Mouse (Mus musculus): ENCODE measurements at regions not wholly inside any gene's neighbourhood (a gene's known extent, or its start where the extent isn't known, plus 50 kb on each side); places are given as distances from the start of the nearest gene placed in this dataset.

GRCm38 (mm10) chr12:79905828-79906737, 206.7 kb downstream of the Zfp36l1 start:
- Histone ChIP-seq H3K27me3 (ENCODE audit: control insufficient read depth, insufficient read depth, low read length) (no peaks in the 10 kb centered on the region), H3K36me3 (ENCODE audit: control insufficient read depth, insufficient read depth, low read length) (no peaks in the 10 kb centered on the region), H3K4me1 (ENCODE audit: control insufficient read depth, insufficient read depth, insufficient read length) (peaks cover 14% of the 10 kb centered on the region; the same call in 1 of the 2 replicates), H3K4me3 (ENCODE audit: extremely low read depth, insufficient read depth, insufficient read length) (no peak overlapping the region), H3K27ac (ENCODE audit: insufficient read depth, low read length) (peak overlapping the region; percentile 58)
- 65% methylated on average over 10 of the region's 10 CpGs for WGBS
- no peak for DNase-seq (ENCODE audit: low read depth in 1 of 2, low spot score in 2 of 2)
- no peak for TF ChIP-seq POLR2A (IDR thresholded peaks at IDR 0.05; ENCODE audit: low read depth, low read length)
- no peak for TF ChIP-seq CTCF (IDR thresholded peaks at IDR 0.05; ENCODE audit: extremely low read depth, insufficient read depth, insufficient read length, insufficient replicate concordance)

- Histone ChIP-seq H3K27me3 (ENCODE audit: control insufficient read depth, insufficient read depth, low read length) (no peaks in the 10 kb centered on the region), H3K4me3 (ENCODE audit: extremely low read depth, insufficient read depth, insufficient read length) (no peak overlapping the region), H3K36me3 (ENCODE audit: control insufficient read depth, insufficient read depth, low read length) (no peaks in the 10 kb centered on the region), H3K27ac (ENCODE audit: insufficient read depth, low read length) (peak overlapping the region; percentile 2; the same call in 1 of the 2 replicates), H3K4me1 (ENCODE audit: control insufficient read depth, insufficient read depth, insufficient read length) (peaks cover 14% of the 10 kb centered on the region; the same call in 1 of the 2 replicates)
- DNase-seq (ENCODE audit: low read depth in 1 of 2, low spot score in 2 of 2), result no peak
- WGBS, result 36% methylated on average over 2 of the region's 2 CpGs
- TF ChIP-seq POLR2A (IDR thresholded peaks at IDR 0.05; ENCODE audit: low read depth, low read length) (no peak), CTCF (IDR thresholded peaks at IDR 0.05; ENCODE audit: extremely low read depth, insufficient read depth, insufficient read length, insufficient replicate concordance) (no peak)
These were observed 207.8 kb downstream of the Zfp36l1 start for GRCm38 (mm10) chr12:79904913-79905549.

GRCm38 (mm10) chr12:79902761-79903160, 210.1 kb downstream of the Zfp36l1 start:
- no peaks in the 10 kb centered on the region for H3K27me3 ChIP-seq (ENCODE audit: control insufficient read depth, insufficient read depth, low read length)
- no peaks in the 10 kb centered on the region for H3K36me3 ChIP-seq (ENCODE audit: control insufficient read depth, insufficient read depth, low read length)
- DNase-seq (ENCODE audit: low read depth in 1 of 2, low spot score in 2 of 2), result no peak
- peak overlapping the region; percentile 20; the same call in 1 of the 2 replicates for H3K27ac ChIP-seq (ENCODE audit: insufficient read depth, low read length)
- TF ChIP-seq POLR2A (IDR thresholded peaks at IDR 0.05; ENCODE audit: low read depth, low read length), result no peak
- TF ChIP-seq CTCF (IDR thresholded peaks at IDR 0.05; ENCODE audit: extremely low read depth, insufficient read depth, insufficient read length, insufficient replicate concordance), result no peak
- H3K4me3 ChIP-seq (ENCODE audit: extremely low read depth, insufficient read depth, insufficient read length), result no peak overlapping the region
- 59% methylated on average over 7 of the region's 7 CpGs for WGBS
- H3K4me1 ChIP-seq (ENCODE audit: control insufficient read depth, insufficient read depth, insufficient read length), result peaks cover 14% of the 10 kb centered on the region; the same call in 1 of the 2 replicates

DNA sequence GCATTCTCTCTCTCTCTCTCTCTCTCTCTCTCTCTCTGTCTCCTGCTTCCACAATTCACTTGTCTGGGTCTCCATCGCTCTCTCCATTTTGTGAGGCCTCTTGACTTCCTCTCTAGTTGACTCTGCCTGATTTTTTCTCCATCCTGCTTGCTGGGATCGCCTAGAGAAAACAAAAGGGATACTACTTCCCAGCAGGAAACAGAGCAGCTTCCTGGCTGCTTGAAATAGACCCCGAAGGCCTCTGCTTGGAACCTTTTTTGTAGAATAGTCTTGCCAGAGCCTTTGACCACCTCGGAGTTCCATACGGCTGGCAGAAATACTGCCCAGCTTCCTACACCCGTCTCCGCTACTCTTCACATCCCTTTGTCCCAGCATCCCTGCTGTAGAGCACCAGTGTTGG, 210.7 kb downstream of the Zfp36l1 start:
- TF ChIP-seq CTCF (IDR thresholded peaks at IDR 0.05; ENCODE audit: extremely low read depth, insufficient read depth, insufficient read length, insufficient replicate concordance), result no peak
- TF ChIP-seq POLR2A (IDR thresholded peaks at IDR 0.05; ENCODE audit: low read depth, low read length), result no peak
- no peak for DNase-seq (ENCODE audit: low read depth in 1 of 2, low spot score in 2 of 2)
- Histone ChIP-seq H3K4me1 (ENCODE audit: control insufficient read depth, insufficient read depth, insufficient read length) (peaks cover 14% of the 10 kb centered on the region; the same call in 1 of the 2 replicates), H3K36me3 (ENCODE audit: control insufficient read depth, insufficient read depth, low read length) (no peaks in the 10 kb centered on the region), H3K4me3 (ENCODE audit: extremely low read depth, insufficient read depth, insufficient read length) (no peak overlapping the region), H3K27ac (ENCODE audit: insufficient read depth, low read length) (0 out of 2 replicates have a peak overlapping the region, but pooled peaks have one; percentile 20), H3K27me3 (ENCODE audit: control insufficient read depth, insufficient read depth, low read length) (no peaks in the 10 kb centered on the region)
- WGBS, result 81% methylated on average over 7 of the region's 7 CpGs

DNA sequence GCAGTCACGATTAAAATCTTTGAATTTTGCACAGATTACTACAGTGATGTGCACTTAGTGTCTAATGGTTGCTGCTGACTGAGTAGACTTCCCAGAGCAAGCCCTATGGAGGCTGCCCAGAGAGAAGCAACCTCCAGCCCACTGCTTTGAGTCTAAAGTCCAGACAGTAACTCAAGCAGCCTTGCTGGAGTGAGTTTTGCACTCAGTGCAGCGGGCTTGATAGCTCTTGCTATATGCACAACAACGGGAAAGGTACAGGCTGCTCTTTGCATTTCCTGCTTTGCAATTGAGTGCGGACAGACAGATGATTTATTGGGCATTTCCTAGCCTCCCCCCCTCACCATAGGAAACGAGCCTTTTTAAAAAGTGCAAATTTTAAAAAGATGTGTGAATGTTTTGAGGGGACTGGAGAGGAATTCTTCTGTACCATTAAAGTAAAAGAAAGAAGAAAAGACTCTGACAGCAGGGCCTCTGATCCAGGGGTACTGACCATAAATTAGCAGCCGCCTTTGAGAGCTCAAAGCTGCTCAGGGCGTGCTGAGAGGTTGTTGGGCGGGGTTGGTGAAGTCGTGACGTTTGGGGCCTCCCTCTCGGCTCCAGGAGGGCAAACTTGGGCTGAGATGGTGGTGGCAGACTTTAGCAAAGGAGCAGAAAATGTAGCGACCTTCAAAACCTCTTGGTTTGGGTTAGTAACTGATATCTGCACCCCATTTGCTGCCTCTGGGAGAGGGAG, 214.4 kb downstream of the Zfp36l1 start:
- peak overlapping the region; percentile 36; the same call in 1 of the 2 replicates for H3K27ac ChIP-seq (ENCODE audit: insufficient read depth, low read length)
- H3K27me3 ChIP-seq (ENCODE audit: control insufficient read depth, insufficient read depth, low read length), result no peaks in the 10 kb centered on the region
- H3K36me3 ChIP-seq (ENCODE audit: control insufficient read depth, insufficient read depth, low read length), result no peaks in the 10 kb centered on the region
- DNase-seq (ENCODE audit: low read depth in 1 of 2, low spot score in 2 of 2), result no peak
- H3K4me3 ChIP-seq (ENCODE audit: extremely low read depth, insufficient read depth, insufficient read length), result no peak overlapping the region
- H3K4me1 ChIP-seq (ENCODE audit: control insufficient read depth, insufficient read depth, insufficient read length), result peaks cover 7% of the 10 kb centered on the region; the same call in 1 of the 2 replicates
- TF ChIP-seq CTCF (IDR thresholded peaks at IDR 0.05; ENCODE audit: extremely low read depth, insufficient read depth, insufficient read length, insufficient replicate concordance) (no peak), POLR2A (IDR thresholded peaks at IDR 0.05; ENCODE audit: low read depth, low read length) (no peak)
- 25% methylated on average over 12 of the region's 12 CpGs for WGBS

- no peaks in the 10 kb centered on the region for H3K36me3 ChIP-seq (ENCODE audit: control insufficient read depth, insufficient read depth, low read length)
- WGBS, result 76% methylated on average over 6 of the region's 6 CpGs
- no peak for TF ChIP-seq POLR2A (IDR thresholded peaks at IDR 0.05; ENCODE audit: low read depth, low read length)
- TF ChIP-seq CTCF (IDR thresholded peaks at IDR 0.05; ENCODE audit: extremely low read depth, insufficient read depth, insufficient read length, insufficient replicate concordance), result no peak
- no peak for DNase-seq (ENCODE audit: low read depth in 1 of 2, low spot score in 2 of 2)
- no peaks in the 10 kb centered on the region for H3K27me3 ChIP-seq (ENCODE audit: control insufficient read depth, insufficient read depth, low read length)
- no peaks in the 10 kb centered on the region for H3K4me1 ChIP-seq (ENCODE audit: control insufficient read depth, insufficient read depth, insufficient read length)
- no peak overlapping the region for H3K4me3 ChIP-seq (ENCODE audit: extremely low read depth, insufficient read depth, insufficient read length)
- H3K27ac ChIP-seq (ENCODE audit: insufficient read depth, low read length), result no peak overlapping the region
These were observed 216.8 kb downstream of the Zfp36l1 start for GRCm38 (mm10) chr12:79895975-79896374.
